Mouse (Mus musculus) right cerebral cortex, postnatal 36 days (tissue): ENCODE results near the gene Sbk2.

Experiments used
- DNase-seq, 2 experiments: peaks; one replicate each; pipeline ENCODE4 v3.0.0; 2022; ENCODE audit warnings: low spot score in 2 of 2, mixed read lengths in 1 of 2

Gene Sbk2

DNA sequence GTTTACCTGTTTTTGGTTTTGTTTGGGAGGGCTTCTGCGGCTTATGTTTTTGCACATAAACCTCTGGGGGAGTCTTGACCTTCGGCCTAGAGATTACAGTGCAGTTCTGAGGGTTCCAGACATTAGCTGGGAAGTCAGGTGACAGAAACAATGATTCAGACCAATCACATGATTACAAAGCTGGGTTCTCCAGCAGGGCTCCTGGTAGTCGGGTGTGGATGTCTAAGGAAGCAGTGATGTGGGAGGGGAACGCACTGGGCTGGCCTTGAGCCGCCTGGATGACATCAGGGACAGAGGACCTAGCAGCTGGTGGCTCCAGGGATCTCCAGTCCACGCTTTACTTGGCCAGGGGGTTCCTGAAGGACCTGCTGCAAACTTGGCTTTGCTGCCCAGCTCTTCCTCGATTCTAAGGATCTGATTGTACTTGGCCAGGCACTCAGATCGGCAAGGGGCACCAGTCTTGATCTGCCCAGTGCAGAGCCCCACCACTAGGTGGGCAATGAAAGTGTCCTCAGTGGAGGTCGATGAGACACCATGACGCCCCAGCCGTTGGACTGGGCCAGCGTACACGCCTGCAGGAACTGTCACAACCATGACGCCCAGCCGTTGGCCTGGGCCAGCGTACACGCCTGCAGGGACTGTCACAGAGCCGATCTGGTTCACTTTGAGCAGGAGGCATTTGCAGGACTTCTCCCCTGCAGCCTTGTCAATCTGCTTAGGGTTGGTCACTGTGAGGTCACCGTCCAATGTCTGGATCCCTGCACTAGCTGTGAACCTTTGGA, 13.5 kb downstream of the Sbk2 start:
- DNase-seq, result no peak

DNA sequence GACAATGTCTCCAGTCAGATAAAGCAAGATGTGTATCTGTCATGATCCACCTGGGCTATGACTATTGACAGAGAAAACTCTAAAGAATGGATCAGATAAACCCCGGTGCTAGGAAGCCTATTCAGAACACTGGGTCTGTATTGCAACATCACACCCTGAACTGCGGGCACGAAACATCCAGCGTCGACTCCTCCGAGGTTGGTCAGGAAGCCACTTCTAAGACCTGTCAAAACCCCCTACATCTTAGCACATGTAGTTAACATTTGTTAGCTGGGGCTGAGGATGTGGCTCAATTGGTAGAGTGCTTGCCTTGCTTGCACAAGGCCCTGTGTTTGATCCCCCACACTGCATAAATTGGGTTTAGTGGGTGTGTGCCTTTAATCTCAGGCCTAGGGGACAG, 15.8 kb downstream of the Sbk2 start:
- no peak for DNase-seq

DNA sequence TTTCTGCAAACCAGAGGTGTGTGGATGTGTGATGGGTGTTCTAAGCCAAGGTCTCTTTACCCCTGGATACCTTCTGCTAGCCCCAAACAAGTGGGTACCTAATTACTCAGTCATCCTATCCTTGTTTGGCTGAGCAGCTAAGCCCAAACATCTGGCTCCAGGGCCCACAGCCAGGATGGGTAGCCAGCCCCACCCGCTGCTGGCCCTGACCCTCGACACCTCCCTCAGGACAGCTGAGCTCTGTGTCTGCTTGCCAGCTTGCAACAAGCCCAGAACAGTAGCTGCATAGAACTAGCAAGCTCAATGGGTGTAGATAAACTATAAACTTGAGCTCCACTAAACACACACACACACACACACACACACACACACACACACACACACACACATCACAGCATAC, 16.4 kb downstream of the Sbk2 start:
- no peak for DNase-seq

DNA sequence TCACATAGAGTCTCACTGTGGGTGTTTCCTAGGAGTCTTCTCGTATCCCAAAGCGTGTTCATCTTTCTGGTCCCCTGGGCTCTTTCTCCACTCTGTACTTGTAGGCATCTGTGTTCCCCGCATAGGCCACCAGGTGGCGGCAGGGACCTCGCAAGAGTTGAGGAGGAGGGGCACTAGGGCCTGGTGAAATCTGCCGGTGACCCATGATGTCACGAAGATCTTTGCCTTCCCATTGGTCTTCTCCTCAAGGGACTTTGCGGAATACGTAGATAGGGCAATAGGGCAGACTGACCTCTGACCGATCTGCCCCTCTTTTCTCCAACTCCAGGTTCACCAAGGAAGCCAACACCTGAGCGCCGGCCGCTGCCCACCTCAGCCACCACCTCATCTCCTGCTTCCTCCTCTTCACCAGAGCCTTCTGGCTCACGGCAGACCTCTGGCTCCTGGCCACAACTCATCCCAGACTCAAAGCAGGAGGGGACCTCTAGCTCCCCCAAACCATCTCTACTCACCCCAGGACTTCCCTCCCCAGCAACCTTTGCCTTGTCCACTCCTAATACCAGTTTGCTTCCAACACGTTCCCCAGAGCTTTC, 20.9 kb downstream of the Sbk2 start:
- DNase-seq, result peak; percentile 87 to 91

DNA sequence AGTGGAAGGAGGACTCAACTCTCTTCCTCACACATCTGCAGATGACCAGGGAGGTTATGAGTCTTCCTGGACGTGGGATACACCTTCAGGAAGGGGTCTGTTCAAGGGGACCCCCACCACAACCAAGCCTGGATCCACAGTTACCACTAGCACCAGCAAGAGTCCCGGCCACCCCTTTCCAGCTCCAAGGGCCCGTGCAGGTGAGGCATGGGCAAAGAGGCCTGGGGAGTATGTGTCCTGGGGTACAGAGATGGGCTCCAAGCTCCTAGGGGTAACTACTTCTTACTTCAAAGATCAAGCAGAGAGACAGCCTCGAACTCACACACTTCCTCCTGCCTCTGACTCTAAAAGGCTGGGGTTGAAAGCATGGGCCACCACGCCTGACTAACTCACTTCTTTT, 21.5 kb downstream of the Sbk2 start:
- DNase-seq, result no peak

DNA sequence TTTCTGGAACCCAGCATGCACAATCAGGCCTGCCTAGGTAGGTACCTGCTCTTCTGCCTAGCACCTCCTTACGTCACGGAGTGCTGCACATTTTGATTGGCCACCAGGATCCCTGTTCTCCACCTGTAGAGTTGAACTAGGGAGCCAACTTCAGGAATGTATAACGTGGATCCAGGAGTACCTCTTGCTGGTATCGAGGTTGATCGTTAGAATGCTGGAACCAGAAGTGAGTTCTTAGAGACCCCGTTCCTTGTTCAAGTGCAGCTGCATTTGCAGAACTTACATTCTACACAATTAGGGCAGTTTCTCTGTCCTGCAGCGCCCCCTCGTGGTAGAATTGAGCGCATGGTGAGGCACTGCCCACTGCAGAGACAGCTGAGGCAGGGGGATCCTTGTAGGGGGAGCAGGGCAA, 24.1 kb downstream of the Sbk2 start:
- peak; percentile 61 to 69 for DNase-seq

DNA sequence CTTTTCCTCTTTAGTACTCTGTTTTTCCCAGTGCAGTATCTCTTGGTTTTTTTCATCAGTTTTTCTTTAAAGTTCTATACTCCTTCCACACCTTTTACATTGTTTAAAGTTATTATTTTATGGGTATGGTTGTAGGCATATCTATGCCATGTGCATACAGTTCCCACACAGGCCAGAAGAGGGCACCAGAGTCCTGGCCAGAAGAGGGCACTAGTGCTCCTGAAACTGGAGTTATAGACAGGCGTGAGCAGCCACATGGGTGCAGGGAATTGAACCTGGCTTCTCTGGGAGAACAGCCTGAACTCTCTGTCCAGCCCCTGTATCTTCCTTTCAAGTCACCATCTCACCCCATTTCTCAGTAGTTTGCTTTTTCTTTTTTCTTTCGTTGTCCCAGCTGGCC, 25.8 kb downstream of the Sbk2 start:
- DNase-seq, result no peak

DNA sequence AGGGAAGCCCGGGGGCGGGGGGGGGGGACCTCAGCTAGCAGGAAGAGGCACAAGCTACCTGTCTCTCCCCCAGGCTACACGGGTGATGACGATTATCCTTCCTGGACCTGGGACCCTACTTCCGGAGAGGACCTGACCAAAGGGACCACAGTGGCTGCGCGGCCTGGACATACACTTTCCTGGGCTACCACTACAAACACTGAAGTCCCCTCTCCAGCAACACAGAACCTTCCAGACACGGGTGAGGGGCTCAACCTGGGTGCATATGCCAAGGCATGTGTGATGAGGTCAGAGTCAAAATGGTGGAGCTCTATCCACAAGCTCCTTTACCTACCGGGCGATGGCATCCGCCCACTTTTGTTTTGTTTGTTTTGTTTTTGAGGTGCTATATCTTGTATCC, 26.8 kb downstream of the Sbk2 start:
- no peak for DNase-seq

DNA sequence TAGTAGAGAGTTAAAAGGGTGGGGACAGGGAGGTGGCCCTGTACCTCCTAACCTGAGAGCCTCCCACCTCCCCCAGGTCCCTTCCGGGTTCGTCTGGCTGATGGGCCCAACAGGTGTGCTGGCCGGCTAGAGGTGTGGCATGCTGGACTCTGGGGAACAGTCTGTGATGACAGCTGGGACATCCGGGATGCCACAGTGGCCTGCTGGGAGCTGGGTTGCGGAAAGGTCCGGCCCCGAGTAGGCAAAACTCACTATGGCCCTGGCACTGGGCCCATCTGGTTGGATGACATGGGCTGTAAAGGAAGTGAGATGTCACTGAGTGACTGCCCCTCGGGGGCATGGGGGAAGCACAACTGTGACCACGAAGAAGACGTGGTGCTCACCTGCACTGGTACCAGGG, 27.4 kb downstream of the Sbk2 start:
- no peak for DNase-seq

DNA sequence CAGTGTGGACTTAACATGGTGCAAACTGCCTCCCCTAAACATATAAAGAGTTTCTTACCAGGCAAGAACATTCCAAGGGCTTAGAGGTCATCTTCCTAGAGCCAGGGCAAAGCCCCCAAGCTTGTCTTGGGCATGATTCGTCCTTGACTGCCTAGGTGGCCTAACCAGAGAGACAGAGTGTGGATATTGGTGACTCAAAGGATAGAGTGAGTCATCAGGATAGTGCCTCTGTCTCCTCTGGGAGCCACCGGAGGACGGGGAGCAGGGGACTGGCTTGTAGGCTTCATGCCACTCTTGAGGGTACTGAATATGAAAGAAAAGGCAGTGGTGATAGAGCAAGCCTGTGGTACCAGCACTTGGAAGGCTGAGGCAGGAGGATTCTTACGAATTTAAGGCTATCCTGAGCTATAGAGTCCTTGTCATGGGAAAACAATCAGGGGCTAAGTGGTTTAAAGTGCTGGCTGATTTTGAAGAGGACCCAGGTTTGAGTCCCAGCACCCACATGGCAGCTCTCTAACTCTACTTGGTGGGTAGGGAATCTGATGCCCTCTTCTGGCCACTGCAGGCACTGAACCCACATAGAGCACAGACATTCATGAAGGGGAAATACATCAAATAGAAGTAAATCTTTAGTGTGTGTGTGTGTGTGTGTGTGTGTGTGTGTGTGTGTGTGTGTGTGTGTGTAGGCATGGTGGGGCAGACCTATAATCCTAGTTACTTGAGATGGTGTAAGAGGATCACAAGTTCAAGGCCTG, 29.9 kb downstream of the Sbk2 start:
- DNase-seq, result no peak

DNA sequence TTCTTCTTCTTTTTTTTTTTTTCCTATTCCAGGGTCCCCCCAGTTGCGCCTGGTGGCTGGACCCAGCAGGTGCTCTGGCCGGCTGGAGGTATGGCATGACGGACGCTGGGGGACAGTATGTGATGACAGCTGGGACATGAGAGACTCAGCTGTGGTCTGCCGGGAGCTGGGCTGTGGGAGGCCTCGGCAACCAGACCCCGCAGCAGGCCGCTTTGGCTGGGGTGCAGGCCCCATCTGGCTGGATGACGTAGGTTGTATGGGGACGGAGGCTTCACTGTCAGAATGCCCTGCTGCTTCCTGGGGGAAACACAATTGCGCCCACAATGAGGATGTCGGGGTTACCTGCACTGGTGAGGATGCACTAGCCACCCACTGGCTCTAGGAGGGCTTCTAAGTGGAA, 31.1 kb downstream of the Sbk2 start:
- DNase-seq, result no peak

DNA sequence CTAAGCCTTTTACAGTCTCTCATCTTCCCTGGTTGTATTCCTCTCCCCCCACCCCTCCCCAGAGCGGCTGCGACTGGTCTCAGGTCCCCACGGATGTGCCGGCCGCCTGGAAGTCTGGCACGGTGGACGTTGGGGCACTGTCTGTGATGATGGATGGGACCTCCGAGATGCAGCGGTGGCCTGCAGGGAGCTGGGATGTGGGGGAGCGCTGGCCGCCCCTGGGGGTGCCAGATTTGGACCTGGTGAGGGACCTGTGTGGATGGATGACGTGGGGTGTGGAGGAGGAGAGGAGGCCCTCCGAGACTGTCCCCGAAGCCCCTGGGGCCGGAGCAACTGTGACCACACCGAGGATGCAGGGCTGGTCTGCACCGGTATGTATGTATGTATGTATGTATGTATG, 35.9 kb downstream of the Sbk2 start:
- no peak for DNase-seq

DNA sequence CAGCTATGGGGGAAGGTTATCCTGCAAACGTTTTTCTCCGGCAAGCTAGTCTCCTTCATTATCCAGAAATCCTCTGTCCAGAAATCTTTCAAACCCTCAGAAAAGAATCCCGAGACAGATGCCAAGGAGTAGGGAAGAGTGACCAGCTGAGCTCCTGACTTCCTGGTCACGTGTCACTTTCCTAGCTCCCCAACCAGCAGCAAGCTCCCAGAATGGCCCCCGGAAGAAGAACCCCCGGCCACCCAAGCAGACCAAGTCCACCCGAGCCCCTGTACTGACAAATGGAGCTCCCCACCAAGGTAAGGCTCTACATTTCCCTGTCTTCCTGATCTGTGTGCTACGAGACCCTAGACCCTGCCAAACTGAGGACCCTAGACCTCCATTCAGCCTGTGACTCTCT, 36.5 kb downstream of the Sbk2 start:
- no peak for DNase-seq

DNA sequence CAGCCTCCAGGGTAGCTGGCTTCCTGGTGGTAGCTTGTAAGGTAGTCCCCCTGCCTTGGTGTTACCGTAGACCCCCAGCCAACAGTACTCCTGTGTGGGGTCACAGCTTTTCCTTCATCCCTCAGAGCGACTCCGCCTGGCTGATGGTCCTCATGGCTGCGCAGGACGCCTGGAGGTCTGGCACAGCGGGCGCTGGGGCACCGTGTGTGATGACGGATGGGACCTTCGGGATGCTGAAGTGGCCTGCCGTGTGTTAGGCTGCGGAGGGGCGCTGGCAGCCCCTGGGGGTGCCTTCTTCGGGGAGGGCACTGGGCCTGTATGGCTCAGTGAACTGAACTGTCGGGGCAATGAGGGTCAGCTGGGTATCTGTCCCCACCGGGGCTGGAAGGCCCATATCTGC, 37.4 kb downstream of the Sbk2 start:
- no peak for DNase-seq

DNA sequence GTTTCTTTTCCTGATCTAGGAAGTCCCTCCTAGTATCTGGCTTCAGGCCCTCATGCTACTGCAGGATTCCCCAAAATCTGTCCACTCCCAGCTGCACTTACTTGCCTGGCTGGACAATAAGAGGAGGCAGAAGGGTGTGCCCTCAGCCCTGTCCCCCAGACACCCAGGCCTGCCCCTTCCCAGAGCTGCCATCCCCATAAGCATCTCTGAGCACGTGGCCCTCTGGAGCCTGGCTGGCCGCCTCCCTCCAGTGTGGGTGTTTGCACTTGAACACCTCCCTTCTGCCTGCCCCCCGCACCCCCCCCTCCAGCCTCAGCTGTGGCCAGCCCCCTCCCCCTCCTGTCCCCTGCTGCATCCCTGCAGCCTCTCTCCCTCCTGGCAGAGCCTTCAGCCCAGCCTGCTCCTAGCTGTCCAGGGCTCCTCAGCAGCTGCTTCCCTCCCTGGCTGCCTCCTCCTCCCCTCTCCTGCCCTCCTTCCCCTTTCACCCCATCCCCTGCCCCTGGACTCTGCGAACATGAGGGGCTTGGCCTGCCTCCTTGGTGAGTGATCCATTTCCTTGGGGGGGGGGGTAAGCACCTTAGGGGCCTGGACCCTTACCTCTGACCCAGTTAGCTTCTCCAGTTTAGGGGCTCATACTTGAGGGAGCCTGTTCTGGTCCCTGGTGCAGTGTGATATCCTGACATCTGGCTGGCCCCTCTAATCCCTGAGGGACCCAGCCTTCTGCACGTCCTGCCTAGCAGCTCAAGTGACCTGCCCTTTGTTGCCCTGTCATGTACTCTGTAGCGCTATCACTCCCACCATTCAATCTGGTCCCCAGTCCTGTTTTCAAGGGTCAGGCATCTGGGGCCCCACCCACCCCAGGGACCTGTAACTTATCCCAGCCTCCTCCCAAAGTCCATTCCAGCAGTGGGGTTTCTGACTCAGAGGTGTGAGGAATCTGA, 38.5 kb downstream of the Sbk2 start, which contains the start of gene Ssc5d:
Gene Ssc5d (plus strand): TSS at position 345 of the 941 bp plus-strand sequence.
- DNase-seq, result no peak

DNA sequence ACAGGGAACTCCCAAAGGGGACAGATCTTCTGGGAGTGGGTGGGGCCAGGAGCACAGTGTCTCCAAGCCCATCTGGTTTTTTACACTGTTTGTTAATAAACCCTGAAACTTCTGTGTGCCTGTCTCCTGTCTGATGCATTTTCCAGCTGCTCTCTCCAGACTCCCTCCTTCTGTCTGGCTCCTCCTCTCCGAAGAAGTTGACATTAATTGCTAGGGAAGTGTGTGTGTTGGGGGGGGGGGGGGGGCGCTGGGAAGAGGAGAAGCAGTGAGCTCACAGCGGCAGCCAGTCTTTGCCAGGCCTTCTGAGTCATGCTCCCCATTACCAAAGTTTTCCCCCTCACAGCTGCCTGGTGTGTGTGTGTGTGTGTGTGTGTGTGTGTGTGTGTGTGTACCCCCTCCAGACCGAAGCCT, 39.3 kb downstream of the Sbk2 start:
- no peak for DNase-seq

DNA sequence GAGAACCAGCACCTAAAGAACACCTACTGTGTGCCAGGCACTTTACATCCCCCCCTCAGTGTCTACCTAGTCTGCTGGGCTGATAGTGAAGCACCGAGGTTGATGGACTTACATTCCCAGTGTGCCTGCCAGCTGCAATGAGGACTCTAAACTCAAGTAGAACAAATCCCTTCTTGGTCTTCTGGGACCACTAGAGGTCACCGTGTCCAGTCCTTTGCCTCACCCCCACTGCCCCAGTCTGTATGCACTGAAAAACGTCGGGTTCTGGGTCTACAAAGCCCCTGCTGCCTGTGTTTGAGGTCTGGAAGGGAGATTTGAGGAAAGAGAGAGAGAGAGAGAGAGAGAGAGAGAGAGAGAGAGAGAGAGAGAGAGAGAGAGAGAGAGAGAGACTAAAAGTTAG, 39.7 kb downstream of the Sbk2 start:
- no peak for DNase-seq

DNA sequence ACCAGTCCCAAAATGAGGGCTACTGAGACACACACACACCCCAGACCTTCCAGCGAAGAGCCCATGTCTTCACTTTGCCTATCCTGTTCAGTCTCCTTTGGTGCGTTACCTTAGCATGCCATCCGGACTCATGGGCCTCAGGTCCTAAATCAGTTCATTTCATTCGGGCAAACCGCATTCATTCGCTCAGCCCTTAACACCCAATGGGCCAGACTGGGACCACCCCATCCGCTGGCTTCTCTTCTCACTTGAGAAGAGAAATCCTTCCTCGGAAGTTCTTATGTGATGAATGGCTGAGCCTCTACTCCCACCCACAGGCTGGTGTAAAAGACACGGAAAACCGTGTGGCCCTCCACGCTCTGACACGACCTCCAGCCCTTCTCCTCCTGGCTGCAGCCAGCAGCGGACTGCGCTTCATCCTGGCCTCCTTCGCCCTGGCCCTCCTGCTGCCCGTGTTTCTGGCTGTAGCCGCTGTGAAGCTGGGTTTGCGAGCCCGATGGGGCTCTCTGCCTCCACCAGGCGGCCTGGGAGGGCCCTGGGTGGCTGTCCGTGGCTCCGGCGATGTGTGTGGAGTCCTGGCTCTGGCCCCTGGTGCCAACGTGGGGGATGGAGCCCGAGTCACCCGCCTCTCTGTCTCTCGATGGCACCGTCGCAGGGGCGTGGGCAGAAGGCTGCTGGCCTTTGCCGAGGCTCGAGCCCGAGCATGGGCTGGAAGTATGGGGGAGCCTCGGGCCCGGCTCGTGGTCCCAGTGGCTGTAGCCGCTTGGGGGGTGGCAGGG, 40.4 kb downstream of the Sbk2 start:
- DNase-seq, result no peak

DNA sequence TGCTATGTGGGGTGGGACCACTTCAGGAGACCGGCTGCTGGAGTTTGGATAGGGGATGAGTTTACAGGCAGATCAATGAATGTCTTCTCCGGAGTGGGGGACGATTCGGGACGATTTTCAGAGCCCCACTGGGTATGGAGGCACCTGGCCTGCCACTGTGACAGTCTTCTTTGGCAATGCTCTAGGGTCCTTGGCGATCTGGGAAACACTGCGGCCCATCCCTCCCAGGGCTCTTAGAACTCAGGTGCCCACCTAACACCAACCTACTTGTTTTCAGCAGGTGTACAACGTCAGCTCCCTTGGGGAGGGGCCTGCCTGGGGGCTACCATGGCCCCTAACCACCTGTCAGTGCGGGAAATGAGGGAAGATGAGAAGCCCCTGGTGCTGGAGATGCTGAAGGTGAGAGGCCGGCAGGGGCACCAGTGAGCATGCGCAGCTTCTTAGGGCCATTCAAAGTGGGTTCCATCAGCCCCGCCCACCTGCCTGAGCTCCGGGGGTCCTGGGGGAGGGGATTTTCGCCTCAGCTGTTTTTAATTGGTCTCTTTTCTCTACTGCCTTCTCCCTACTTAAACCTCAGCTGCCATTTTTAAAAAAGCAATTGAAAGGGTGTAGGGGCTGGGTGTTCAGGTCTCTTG, 41.2 kb downstream of the Sbk2 start:
- DNase-seq, result peak; percentile 71 to 78

DNA sequence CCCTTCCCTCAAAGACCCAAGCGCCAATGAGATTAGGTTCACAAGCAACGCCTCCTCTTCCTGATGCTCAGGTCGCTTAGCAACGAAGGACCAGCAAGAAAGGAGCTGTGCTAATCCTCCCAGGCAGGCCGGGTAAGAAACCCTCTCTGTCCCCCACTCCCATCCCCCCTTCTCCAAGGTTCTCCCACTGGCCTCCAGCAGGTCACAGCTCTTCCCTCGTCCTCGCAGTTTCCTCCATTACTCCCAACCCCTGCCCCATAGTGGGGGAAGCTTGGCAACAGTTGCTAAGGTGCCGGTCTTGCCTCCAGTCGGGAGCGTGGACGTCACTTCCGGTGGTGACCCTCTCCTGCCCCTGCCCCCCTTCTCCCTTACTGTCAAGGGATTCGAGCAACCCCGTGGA, 41.7 kb downstream of the Sbk2 start:
- peak; percentile 84 to 89 for DNase-seq
